Mouse (Mus musculus): ENCODE data around the gene Wap. TPM values are rescaled to one million over a fixed set of nuclear protein-coding genes. Genes with fewer than 3 reads are reported as not detected.

Gene Wap
- total RNA-seq, 2 experiments from 2014 or later, result not detected

- ATAC-seq (replicated peaks; ENCODE audit: low FRiP score, low TSS enrichment, poor library complexity, severe bottlenecking), result no peak; the same call in 1 of the 2 replicates
These were observed 2.3 kb downstream of the Wap start for GRCm38 (mm10) chr11:6636150-6636549.

- ATAC-seq (replicated peaks; ENCODE audit: low FRiP score, low TSS enrichment, poor library complexity, severe bottlenecking), result no peak
These were observed 8.8 kb downstream of the Wap start for GRCm38 (mm10) chr11:6629655-6630054.

- ATAC-seq (replicated peaks; ENCODE audit: low FRiP score, low TSS enrichment, poor library complexity, severe bottlenecking), result peak; percentile 58
These were observed 9.9 kb downstream of the Wap start for GRCm38 (mm10) chr11:6628568-6628967.

DNA sequence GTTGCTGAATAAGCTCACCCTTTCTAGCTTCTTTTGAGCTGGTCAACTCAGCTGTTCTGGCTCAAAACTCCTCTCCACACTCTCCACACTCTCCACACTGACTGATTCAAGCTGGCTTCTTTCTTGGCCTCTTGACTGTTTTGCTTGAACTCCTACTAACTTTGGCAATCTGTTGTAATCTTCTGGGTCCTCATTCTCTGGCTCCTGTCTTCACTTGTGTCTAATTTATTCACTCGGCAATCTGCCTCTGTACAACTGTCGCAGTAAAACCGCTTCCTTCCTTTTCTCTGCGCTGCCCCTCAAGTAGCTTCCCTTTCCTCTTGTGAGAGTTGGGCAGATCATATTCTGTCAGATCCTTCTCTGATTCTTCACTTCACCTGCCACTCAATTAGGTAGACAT is 10.7 kb downstream of the Wap start:
- no peak for ATAC-seq (replicated peaks; ENCODE audit: low FRiP score, low TSS enrichment, poor library complexity, severe bottlenecking)

- ATAC-seq (replicated peaks; ENCODE audit: low FRiP score, low TSS enrichment, poor library complexity, severe bottlenecking), result no peak
These were observed 12.1 kb downstream of the Wap start for GRCm38 (mm10) chr11:6626388-6626772.

DNA sequence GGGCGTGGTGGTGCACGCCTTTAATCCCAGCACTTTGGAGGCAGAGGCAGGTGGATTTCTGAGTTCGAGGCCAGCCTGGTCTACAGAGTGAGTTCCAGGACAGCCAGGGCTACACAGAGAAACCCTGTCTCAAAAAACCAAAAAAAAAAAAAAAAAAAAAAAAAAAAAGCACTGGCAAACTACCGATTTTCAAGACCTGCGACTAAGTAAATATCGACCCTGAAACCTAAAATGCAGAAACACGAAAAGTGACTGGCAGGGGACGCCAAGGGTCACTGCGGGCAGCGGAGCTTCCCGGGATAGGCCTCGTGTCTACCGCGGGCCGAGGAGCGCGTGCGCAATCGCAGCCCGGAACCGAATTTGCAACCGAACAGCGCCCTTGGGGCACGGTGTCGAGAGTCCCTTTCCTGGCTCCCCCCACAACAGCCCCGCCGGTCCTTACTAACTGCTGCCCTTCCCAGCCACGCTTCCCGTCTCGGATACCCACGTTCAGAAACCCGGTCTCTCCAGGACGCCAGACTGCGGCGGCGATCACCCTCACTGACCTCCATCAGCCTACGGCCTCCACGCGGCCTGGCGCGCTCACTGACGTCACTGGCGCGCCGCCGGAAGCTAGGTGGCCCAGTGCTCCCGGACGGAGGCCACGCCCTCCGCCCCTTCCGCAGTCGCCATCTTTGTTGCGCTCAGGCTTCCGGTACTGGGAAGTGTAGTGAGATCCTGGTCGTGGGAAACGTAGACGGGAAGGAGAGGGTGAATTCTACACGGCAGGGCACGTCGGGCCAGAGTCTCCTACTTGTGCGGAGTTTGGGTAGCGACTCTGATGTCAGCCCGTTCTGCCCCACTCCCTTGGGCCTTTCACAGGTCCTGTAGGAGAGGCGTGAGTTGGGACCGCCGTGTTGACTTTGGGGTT is 12.7 kb downstream of the Wap start, which contains the start of gene Tbrg4:
Gene Tbrg4 (minus strand): TSS at position 590 of the 910 bp plus-strand sequence.
- ATAC-seq (replicated peaks; ENCODE audit: low FRiP score, low TSS enrichment, poor library complexity, severe bottlenecking), result peak; percentile 83

DNA sequence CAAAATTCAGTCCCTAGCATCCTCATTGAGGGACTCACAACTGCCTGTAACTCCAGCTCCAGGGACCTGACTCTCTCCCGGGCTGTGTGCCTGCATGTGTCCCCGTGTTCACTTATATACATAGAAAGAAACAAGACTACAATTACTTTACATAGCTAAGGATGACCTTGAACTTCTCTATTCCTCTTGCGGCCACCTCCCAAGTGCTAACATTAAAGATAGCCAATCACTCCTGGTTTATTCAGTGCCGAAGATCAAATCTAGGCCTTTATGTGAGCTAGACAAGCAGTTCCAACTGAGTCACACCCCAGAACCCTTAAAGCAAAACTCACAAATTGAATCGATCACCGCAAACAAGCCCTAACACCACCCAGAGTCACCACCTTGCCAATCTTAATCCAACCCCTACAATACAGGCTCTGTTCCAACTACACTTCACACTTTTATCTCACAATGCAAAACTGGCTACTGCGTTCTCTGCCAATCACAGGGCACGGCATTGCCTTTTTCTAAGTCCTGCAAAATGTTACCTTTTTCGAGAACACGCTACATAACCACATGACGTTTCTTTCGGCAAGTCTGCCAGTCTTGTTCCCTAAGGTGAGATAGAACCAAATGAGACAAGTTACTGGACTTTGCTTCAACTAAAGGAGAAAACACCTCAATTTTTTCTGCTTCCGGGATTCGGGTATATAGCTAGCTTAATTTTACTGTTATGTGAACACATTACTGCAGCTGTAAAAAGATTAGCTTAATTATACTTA is 13.6 kb downstream of the Wap start:
- peak; percentile 45 for ATAC-seq (replicated peaks; ENCODE audit: low FRiP score, low TSS enrichment, poor library complexity, severe bottlenecking)

DNA sequence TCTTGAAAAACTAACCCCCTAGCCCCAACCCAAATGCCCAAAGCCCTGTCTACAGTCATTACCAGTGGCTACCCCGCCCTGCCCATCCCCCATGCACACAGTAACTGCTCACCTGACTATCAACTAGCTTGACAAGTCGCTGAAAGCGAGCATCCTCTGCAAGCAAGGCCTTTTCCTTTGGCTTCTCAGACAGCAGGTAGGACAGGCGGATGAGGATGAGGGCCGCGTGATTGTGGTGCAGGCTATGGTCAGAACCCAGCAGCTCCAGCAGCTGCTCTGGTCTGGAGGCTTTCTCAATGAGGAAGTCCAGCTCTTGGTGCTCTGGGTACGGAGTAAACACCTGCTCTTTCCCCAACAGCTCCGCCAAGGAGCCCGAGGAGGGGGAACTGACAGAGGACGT is 14.7 kb downstream of the Wap start:
- no peak for ATAC-seq (replicated peaks; ENCODE audit: low FRiP score, low TSS enrichment, poor library complexity, severe bottlenecking)

DNA sequence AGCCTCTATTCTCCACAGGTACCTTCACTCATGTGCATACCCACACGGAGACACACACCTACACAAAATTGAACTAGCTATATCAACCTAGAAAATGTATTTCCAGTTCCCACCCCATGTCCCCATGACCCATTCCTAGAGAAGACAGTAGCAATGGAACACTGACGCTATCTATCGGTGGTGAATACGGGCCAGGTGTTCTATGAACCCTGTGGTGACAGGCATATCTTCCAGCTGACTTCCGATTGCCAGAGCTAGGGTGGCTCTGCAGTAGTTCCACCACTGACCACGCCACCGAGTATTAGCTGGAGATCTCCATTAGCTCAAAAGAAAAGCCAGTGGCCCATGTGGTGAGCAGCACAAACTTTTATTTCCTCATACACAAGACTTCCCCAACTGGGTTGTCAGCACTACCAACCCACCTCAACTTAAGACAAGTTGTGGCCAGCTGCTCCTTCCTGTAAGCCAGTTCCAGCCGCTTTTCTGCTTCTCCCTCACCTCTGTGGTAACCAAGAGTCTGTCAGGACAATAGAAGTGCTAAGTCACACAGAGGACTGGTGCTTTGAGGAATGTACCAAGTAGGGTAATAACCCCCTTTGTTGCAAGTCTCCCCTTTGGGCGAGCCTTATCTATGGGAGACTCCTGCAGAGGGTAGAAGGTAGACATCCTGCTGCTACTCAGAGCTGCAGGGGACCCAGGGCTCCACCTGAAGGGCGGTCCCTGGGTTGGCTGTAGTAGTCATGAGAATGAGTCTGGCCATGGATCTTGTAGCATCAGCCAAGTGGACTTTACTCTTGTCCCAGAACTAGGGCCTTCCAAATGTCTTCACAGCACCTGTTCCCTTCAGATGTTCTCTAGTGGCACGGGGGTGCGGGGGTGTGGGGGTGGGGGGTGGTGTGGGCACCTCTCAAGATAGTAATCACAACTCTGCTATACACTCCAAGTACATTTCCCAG is 22.9 kb downstream of the Wap start:
- peak; percentile 28 for ATAC-seq (replicated peaks; ENCODE audit: low FRiP score, low TSS enrichment, poor library complexity, severe bottlenecking)

DNA sequence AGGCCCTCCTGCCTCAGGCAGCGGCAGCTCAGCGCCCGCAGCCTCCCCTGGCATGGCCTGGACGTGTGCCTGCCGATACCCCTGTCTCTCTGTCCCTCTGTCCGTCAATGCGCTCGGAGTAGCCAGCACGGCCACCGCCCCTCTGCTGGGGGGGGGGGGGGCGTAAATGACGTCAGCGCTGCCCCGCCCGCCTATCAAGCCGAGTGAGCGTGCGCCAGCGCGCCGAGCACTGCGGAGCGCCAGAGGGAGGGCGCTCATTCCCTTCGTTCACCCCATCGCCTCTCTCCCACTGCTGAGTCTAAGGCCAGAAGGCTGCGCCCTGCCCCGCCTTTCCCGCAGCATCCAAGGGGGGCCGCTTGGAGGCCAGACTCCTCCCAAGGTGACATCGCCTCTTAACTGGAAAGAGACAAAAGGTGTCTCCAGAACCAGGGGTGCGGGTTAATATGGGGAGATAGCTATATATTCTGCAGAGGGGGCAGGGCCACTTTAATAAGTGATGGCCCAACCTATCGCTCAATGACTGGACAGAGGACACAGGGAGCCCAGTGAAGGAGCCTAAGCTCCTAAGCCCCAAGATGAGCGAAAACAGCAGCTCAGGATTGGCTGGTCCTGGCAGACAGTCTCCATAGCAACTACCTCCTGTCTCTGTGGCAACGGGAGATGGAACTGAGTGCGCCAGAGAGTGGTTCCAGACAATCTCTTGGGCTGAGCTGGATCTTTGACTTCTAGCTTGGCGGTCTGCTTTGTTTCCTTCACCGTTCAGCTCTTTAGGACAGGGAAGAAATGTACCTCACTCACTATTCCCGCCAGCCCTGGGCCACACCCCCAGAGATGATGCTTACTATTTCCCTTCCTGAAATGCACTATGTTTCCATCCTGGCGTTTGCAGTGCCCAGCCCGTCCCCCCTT is 32.7 kb downstream of the Wap start, which contains the start of gene Nacad:
Gene Nacad (minus strand): TSS at position 563 of the 909 bp plus-strand sequence.
- 0 out of 2 replicates have a peak, but pooled peaks have one; percentile 19 for ATAC-seq (replicated peaks; ENCODE audit: low FRiP score, low TSS enrichment, poor library complexity, severe bottlenecking)

- no peak for ATAC-seq (replicated peaks; ENCODE audit: low FRiP score, low TSS enrichment, poor library complexity, severe bottlenecking)
These were observed 33.4 kb downstream of the Wap start for GRCm38 (mm10) chr11:6605021-6605481.

DNA sequence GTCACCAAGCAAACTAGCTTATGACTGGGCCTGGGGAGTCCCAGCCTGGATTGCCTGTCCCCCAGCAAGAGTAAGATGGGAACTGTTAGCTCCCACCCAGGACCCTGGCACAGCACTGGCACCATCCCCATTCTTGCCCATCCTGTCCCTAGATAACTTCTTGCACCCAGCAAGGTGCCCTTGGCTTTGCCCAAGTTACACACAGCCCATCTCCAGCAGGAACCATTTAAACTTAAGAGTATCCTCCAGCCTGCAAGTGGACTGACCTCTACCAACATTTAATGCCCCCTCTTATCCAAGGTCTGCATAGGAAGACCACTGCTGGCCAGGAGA is 33.9 kb downstream of the Wap start:
- no peak for ATAC-seq (replicated peaks; ENCODE audit: low FRiP score, low TSS enrichment, poor library complexity, severe bottlenecking)

DNA sequence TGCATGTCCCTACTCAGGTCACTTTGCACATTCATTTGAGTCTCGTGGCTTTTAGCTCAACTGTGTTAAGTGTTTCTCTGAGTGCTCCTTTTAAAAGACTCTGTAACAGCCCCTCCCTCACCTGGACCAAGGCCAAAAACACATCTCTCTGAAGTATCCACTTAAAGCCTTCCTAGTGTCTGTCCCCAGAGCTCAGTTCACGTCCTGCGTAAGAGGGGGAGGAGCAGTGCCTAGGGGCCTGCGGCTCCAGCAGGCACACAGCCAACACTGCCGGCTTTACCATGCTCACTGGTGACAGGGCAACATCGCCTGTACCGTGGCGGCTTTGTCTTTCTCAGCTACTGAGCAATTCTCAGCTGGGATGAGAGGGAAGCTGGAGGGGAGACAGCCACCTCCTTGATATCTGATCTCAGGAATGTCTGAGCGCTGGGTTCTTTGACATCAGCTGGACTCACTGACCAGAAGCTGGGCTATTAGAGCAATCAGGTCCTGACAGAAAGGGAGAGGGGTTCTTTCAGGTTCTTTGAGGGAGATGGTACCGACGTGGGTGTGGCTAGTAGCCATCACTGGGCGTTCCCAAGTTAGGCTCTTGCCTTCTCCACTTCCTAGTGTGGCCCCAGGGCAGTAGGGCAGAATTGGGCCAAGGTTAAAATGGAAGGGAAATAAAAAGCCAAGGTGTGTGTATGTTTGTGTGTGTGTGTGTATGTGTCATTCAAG is 34.4 kb downstream of the Wap start:
- peak; percentile 44 for ATAC-seq (replicated peaks; ENCODE audit: low FRiP score, low TSS enrichment, poor library complexity, severe bottlenecking)

GRCm38 (mm10) chr11:6603224-6603623 is 35.2 kb downstream of the Wap start:
- ATAC-seq (replicated peaks; ENCODE audit: low FRiP score, low TSS enrichment, poor library complexity, severe bottlenecking), result no peak

DNA sequence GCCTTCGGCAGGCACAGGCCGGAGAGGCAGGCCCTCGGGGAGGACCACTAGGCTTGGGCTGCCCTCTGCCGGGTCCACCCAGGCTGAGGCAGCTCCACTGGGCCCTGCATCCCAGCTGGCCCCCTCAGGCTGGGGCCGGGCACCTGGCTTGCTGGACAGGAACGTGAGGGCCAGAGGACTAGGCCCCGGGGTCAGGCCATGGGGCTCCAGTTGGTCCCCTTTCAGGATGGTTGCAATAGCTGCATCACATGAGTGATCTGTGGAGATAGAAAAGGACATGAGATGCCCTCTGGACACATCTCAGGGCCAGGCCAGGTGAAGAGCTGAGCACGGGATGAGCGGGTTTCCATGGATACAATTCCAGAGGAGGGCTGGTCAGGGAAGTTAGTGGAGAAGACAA is 35.8 kb downstream of the Wap start:
- ATAC-seq (replicated peaks; ENCODE audit: low FRiP score, low TSS enrichment, poor library complexity, severe bottlenecking), result no peak

- ATAC-seq (replicated peaks; ENCODE audit: low FRiP score, low TSS enrichment, poor library complexity, severe bottlenecking), result no peak
These were observed 36.6 kb downstream of the Wap start for GRCm38 (mm10) chr11:6601649-6602480.
